Mouse (Mus musculus) limb, embryonic 11.5 days (tissue): ENCODE measurements at regions not wholly inside any gene's neighbourhood (a gene's known extent, or its start where the extent isn't known, plus 50 kb on each side); places are given as distances from the start of the nearest gene placed in this dataset. TPM values are rescaled to one million over a fixed set of nuclear protein-coding genes. Genes with fewer than 3 reads are reported as not detected.

Experiments
- ATAC-seq: fragments of 200-750 bp; cut with Nextera tagmentation; 2 replicates; pipeline ENCODE4 v1.8.0; 2017; ENCODE audit warnings: low read depth; ENCODE audit not compliant: insufficient number of reproducible peaks, low FRiP score, low TSS enrichment
- DNase-seq: peaks from one replicate; pipeline ENCODE4 v3.0.0-alpha.2; 2015; ENCODE audit warnings: low spot score
- H3K27ac ChIP-seq: fragments of 300-500 bp; sonication (generic); replicated peaks from 2 replicates; pipeline ENCODE4 v1.5.1; 2014; ENCODE audit warnings: low read depth, mild to moderate bottlenecking, low read length
- H3K27me3 ChIP-seq: fragments of 300-500 bp; sonication (generic); 2 replicates; pipeline ENCODE4 v1.6.1; 2014; ENCODE audit warnings: mild to moderate bottlenecking, low read length, mixed read lengths; ENCODE audit not compliant: control insufficient read depth, insufficient read depth
- H3K36me3 ChIP-seq: fragments of 300-500 bp; sonication (generic); 2 replicates; pipeline ENCODE4 v1.6.1; 2014; ENCODE audit warnings: mild to moderate bottlenecking, low read length, moderate library complexity, mixed read lengths; ENCODE audit not compliant: control insufficient read depth, insufficient read depth
- H3K4me1 ChIP-seq: fragments of 300-500 bp; sonication (generic); 2 replicates; pipeline ENCODE4 v1.6.1; 2014; ENCODE audit warnings: low read length, mixed read lengths; ENCODE audit not compliant: control insufficient read depth, insufficient read depth
- H3K4me2 ChIP-seq: fragments of 300-500 bp; sonication (generic); 2 replicates; pipeline ENCODE4 v1.6.1; 2014; ENCODE audit warnings: low read depth, mild to moderate bottlenecking, moderate library complexity; ENCODE audit not compliant: severe bottlenecking
- H3K4me3 ChIP-seq: fragments of 300-500 bp; sonication (generic); 2 replicates; pipeline ENCODE4 v1.5.1; 2014; ENCODE audit warnings: low read depth, low read length
- H3K9ac ChIP-seq: fragments of 300-500 bp; sonication (generic); 2 replicates; pipeline ENCODE4 v1.6.1; 2014; ENCODE audit warnings: mild to moderate bottlenecking, low read length
- H3K9me3 ChIP-seq: fragments of 300-500 bp; sonication (generic); 2 replicates; pipeline ENCODE4 v1.6.1; 2016; ENCODE audit warnings: low read length; ENCODE audit not compliant: control insufficient read depth
- WGBS: fragments of 180-500 bp; shearing (Covaris S2); extraction: QIAGEN DNeasy Blood & Tissue Kit; methylation state at CpG from one replicate; pipeline ENCODE4 v1.1.7; 2014; 5-methylcytosine and 5-hydroxymethylcytosine counted together
- microRNA-seq: library from miRNA; unstranded; fragments of <30 nt; microRNA quantifications from one replicate; pipeline ENCODE4, GENCODE M21; 2016

GRCm38 (mm10) chr14:109840354-109841104, 914.4 kb downstream of the Slitrk6 start:
- ATAC-seq (peak; percentile 60; the same call in 1 of the 2 replicates), DNase-seq (no peak)
- Histone ChIP-seq H3K4me1 (no peaks in the 10 kb centered on the region), H3K27me3 (no peaks in the 10 kb centered on the region), H3K9me3 (no peaks in the 10 kb centered on the region), H3K27ac (no peak overlapping the region), H3K4me2 (no peak overlapping the region), H3K9ac (no peak overlapping the region), H3K4me3 (no peak overlapping the region), H3K36me3 (no peaks in the 10 kb centered on the region)
- 32% methylated on average over 6 of the region's 6 CpGs for WGBS

GRCm38 (mm10) chr14:109802522-109803126, 888.7 kb upstream of the Slitrk1 start:
- ATAC-seq (no peak), DNase-seq (no peak)
- Histone ChIP-seq H3K4me2 (no peak overlapping the region), H3K36me3 (no peaks in the 10 kb centered on the region), H3K27ac (no peak overlapping the region), H3K27me3 (no peaks in the 10 kb centered on the region), H3K4me3 (no peak overlapping the region), H3K4me1 (no peaks in the 10 kb centered on the region), H3K9me3 (no peaks in the 10 kb centered on the region), H3K9ac (no peak overlapping the region)
- 70% methylated on average over 3 of the region's 3 CpGs for WGBS

DNA sequence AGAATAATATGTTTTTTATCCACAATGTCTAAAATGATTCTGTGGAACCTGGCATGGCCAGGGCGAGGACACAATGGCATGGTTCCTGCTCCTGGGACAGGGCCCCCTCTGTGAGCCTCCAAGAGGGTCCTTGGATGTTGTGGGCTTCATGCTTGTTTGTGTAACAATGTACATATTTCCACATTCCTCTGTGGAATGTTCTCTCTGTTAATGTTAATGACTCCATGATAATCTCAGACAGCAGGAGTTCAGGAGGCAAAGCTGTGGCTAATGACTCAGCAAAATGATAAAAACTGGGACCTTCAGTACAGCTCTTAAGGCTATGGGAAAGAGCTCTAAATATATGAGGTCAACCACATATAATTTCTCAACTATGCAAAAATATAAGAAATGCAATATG, 858.3 kb upstream of the Slitrk1 start:
- Histone ChIP-seq H3K36me3 (no peaks in the 10 kb centered on the region), H3K27me3 (no peaks in the 10 kb centered on the region), H3K4me2 (no peak overlapping the region), H3K27ac (no peak overlapping the region), H3K9ac (no peak overlapping the region), H3K4me3 (no peak overlapping the region), H3K9me3 (no peaks in the 10 kb centered on the region), H3K4me1 (no peaks in the 10 kb centered on the region)
- WGBS, result 94% methylated on average over 1 of the region's 1 CpGs
- ATAC-seq (no peak), DNase-seq (no peak)

DNA sequence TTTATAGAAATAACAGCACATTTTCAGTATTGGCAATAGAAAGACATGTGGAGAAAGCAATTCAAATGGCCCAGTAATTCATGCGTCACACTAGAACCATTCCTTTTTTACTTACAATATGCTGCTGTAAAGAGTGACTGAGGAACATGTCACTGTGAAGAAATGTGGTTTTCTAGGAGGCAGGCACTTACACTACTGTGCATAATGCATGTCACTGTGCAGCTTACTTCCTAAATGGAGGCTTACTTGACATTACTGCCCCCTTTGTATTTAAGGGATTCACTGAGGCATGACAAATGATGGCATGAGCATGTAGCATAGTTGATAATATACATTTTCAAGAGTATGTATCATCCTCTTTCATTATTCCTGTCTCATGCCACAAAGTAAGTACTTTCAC, 846.9 kb upstream of the Slitrk1 start:
- 93% methylated on average over 1 of the region's 1 CpGs for WGBS
- Histone ChIP-seq H3K4me3 (no peak overlapping the region), H3K9ac (no peak overlapping the region), H3K36me3 (no peaks in the 10 kb centered on the region), H3K27ac (no peak overlapping the region), H3K4me1 (no peaks in the 10 kb centered on the region), H3K4me2 (no peak overlapping the region), H3K27me3 (no peaks in the 10 kb centered on the region), H3K9me3 (no peaks in the 10 kb centered on the region)
- DNase-seq, result no peak
- ATAC-seq, result no peak

Small RNAs in the stretch of these regions (microRNA-seq; reads per million reads assigned to microRNA genes)
- not detected for gene Gm24369
